ENCODE assay signal across 8 mouse cellular contexts in the genomic region with DNA sequence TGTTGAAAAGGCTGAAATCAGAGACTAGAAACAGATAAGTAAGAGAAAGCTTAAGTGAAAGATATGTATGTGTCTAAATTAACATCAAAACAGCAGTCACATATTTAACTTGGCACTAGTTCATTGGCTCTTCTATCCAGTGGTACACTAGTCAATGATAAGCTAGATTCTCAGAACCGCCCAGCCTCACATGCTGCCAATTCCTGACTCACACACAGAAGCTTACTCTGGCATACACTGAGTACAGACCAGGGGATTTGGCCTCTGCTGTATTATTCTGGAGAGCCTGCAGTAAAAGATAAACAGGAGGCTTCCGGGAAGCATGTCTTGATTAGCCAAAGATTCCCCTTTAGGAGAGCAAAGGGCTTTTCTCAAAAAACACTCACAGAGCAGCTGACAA.
DNase-seq lines count a peak whose midpoint lies in the region; ATAC-seq lines count a peak whose summit lies in the region.

No protein-coding gene starts in this region.

- no peak overlapping the region for H3K27ac ChIP-seq in kidney, embryonic 14.5 days (ENCODE audit: low read depth, low read length)

- no peak for ATAC-seq in kidney, embryonic 14.5 days (ENCODE audit: low FRiP score, low TSS enrichment)
- no peak for ATAC-seq in CD4-positive, CD25-positive, alpha-beta regulatory T cell, adult 4 months
- no peak for ATAC-seq in activated CD4-positive, CD25-positive, alpha-beta regulatory T cell, adult 4 months

- no peaks in the 10 kb centered on the region for H3K36me3 ChIP-seq in kidney, embryonic 14.5 days (ENCODE audit: control insufficient read depth, insufficient read depth, low read length)

- no peaks in the 10 kb centered on the region for H3K9me3 ChIP-seq in kidney, embryonic 14.5 days (ENCODE audit: control insufficient read depth, low read length)

- H3K4me3 ChIP-seq in kidney, embryonic 14.5 days (ENCODE audit: low read length), result no peak overlapping the region

- no peak overlapping the region for H3K4me2 ChIP-seq in kidney, embryonic 14.5 days (replicated peaks; ENCODE audit: low read depth, low read length)

- H3K4me1 ChIP-seq in kidney, embryonic 14.5 days (ENCODE audit: control insufficient read depth, insufficient read depth, low read length), result no peaks in the 10 kb centered on the region

- H3K27me3 ChIP-seq in kidney, embryonic 14.5 days (ENCODE audit: control insufficient read depth, insufficient read depth, low read length), result no peaks in the 10 kb centered on the region

- H3K9ac ChIP-seq in kidney, embryonic 14.5 days (ENCODE audit: low read depth, low read length), result no peak overlapping the region

- 64% methylated on average over 2 of the region's 2 CpGs for WGBS in kidney, embryonic 14.5 days

- peak; percentile 88 for DNase-seq in kidney, adult 11 months
- peak; percentile 16 for DNase-seq in adrenal gland, adult 8-10 months
- DNase-seq in heart, adult 18-20 months, result peak; percentile 80 to 87
- peak; percentile 47 to 52 for DNase-seq in kidney, postnatal 4 days
- DNase-seq in cerebellum, adult 8-10 months, result no peak
